Mouse (Mus musculus) lung, postnatal 0 days (tissue): ENCODE measurements at regions not wholly inside any gene's neighbourhood (a gene's known extent, or its start where the extent isn't known, plus 50 kb on each side); places are given as distances from the start of the nearest gene placed in this dataset.

Experiments used
- ATAC-seq: fragments of 200-750 bp; cut with Nextera tagmentation; 2 replicates; pipeline ENCODE4 v1.8.0; 2017; ENCODE audit warnings: moderate library complexity
- DNase-seq: peaks from one replicate; pipeline ENCODE4 v3.0.0-alpha.2; 2016; ENCODE audit warnings: low spot score
- H3K27ac ChIP-seq: fragments of 300-500 bp; sonication (generic); 2 replicates; pipeline ENCODE4 v1.5.1; 2014; ENCODE audit warnings: antibody characterized with exemption, mild to moderate bottlenecking, low read length, mixed read lengths
- H3K27me3 ChIP-seq: fragments of 300-500 bp; sonication (generic); replicated peaks from 2 replicates; pipeline ENCODE4 v1.6.1; 2014; ENCODE audit warnings: low read length, mixed read lengths; ENCODE audit not compliant: insufficient read depth
- H3K36me3 ChIP-seq: fragments of 300-500 bp; sonication (generic); 2 replicates; pipeline ENCODE4 v1.6.1; 2014; ENCODE audit warnings: low read length, mixed read lengths; ENCODE audit not compliant: insufficient read depth
- H3K4me1 ChIP-seq: fragments of 300-500 bp; sonication (generic); 2 replicates; pipeline ENCODE4 v1.6.1; 2014; ENCODE audit warnings: antibody characterized with exemption, low read depth, low read length, mixed read lengths; ENCODE audit not compliant: insufficient read depth
- H3K4me2 ChIP-seq: fragments of 300-500 bp; sonication (generic); replicated peaks from 2 replicates; pipeline ENCODE4 v1.6.1; 2014; ENCODE audit warnings: low read depth, mild to moderate bottlenecking, low read length, moderate library complexity, mixed read lengths
- H3K4me3 ChIP-seq: fragments of 300-500 bp; sonication (generic); 2 replicates; pipeline ENCODE4 v1.5.1; 2014; ENCODE audit warnings: low read depth, low read length
- H3K9ac ChIP-seq: fragments of 300-500 bp; sonication (generic); replicated peaks from 2 replicates; pipeline ENCODE4 v1.6.1; 2014; ENCODE audit warnings: low read depth, mild to moderate bottlenecking
- H3K9me3 ChIP-seq: fragments of 300-500 bp; sonication (generic); 2 replicates; pipeline ENCODE4 v1.6.1; 2016; ENCODE audit warnings: low read length, mixed read lengths
- CTCF ChIP-seq: IDR thresholded peaks from 2 replicates; pipeline ENCODE4 v1.5.1; 2016; ENCODE audit warnings: antibody characterized with exemption, mild to moderate bottlenecking
- EP300 ChIP-seq: IDR thresholded peaks from 2 replicates; pipeline ENCODE4 v1.6.1; 2016; ENCODE audit warnings: antibody characterized with exemption, mild to moderate bottlenecking, control low read depth
- WGBS: fragments of 180-500 bp; shearing (Covaris S2); extraction: QIAGEN DNeasy Blood & Tissue Kit; methylation state at CpG from one replicate; pipeline ENCODE4 v1.1.7; 2014; 5-methylcytosine and 5-hydroxymethylcytosine counted together

DNA sequence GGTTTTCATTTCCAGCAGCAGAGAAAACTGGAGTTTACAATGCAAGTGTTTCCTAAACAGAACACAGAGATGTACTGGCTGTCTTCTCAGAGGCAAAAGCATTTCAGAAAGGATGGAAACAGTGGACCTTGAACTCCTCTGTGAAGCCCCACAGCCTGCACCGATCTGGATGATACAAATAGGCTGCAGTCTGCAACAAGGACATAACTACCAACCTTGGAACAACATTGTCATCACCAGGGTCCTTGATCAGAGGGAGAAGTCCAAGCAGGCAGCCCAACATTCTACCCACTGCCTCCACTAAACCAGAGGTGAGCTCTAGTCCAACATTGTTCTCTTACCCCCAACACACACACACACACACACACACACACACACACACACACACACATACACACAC, 124.5 kb upstream of the Prok2 start:
- DNase-seq: no peak
- Histone ChIP-seq H3K4me3 (no peak overlapping the region), H3K9me3 (no peaks in the 10 kb centered on the region), H3K27me3 (no peaks in the 10 kb centered on the region), H3K9ac (no peak overlapping the region), H3K4me1 (no peaks in the 10 kb centered on the region), H3K27ac (no peak overlapping the region), H3K36me3 (no peaks in the 10 kb centered on the region), H3K4me2 (no peak overlapping the region)
- TF ChIP-seq EP300 (no peak), CTCF (no peak)
- WGBS: 62% methylated on average over 1 of the region's 1 CpGs
- no peak for ATAC-seq

DNA sequence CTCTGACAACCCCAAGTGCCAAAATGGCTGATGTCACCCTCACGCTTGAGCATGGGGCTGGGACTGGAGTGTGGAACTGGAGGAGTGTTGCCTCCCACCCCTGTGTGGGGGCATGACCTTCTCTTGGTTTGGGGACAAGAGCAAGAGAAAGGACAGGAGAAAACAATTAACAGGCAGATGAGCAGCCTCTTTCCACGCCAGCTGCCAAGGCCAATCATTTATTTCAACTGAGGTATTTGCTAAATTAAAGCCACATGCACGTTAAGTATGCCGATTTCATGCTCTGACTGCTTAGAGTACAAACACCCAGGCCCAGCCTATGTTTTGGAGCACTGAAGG, 119.3 kb upstream of the Prok2 start:
- WGBS: 57% methylated on average over 4 of the region's 4 CpGs
- Histone ChIP-seq H3K4me3 (no peak overlapping the region), H3K4me2 (no peak overlapping the region), H3K27ac (no peak overlapping the region), H3K36me3 (no peaks in the 10 kb centered on the region), H3K4me1 (no peaks in the 10 kb centered on the region), H3K9ac (no peak overlapping the region), H3K9me3 (no peaks in the 10 kb centered on the region), H3K27me3 (no peaks in the 10 kb centered on the region)
- ATAC-seq (no peak), DNase-seq (no peak)
- no peak for TF ChIP-seq CTCF
- no peak for TF ChIP-seq EP300

- Histone ChIP-seq H3K4me2 (no peak overlapping the region), H3K4me3 (no peak overlapping the region), H3K4me1 (no peaks in the 10 kb centered on the region), H3K9ac (no peak overlapping the region), H3K9me3 (no peaks in the 10 kb centered on the region), H3K36me3 (no peaks in the 10 kb centered on the region), H3K27me3 (no peaks in the 10 kb centered on the region), H3K27ac (no peak overlapping the region)
- WGBS: 51% methylated on average over 4 of the region's 4 CpGs
- no peak for TF ChIP-seq EP300
- TF ChIP-seq CTCF: no peak
- DNase-seq (no peak), ATAC-seq (no peak)
Measured at GRCm38 (mm10) chr6:99844775-99845507, 118.7 kb upstream of the Prok2 start.

DNA sequence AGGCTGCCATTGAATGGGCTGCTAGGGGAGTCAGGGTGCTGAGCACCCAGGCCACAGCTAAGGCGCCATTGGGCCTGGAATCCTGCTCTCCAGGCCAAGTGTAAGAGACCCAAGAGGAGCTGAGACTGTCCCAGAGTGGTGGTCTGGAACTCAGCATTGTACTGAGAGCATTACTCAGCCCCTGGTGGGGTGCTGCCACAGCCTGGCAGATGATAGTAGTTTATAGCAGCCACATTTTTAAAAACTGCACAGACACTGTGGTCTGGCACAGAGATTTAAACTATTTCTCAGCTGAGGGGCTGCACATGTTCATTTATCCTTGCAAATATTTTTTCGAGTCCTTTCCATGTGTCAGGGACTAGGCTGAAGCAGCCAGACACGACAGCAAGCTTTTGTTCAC, 117.3 kb upstream of the Prok2 start:
- TF ChIP-seq CTCF (no peak), EP300 (no peak)
- H3K27ac ChIP-seq: no peak overlapping the region
- no peak for ATAC-seq
- WGBS: 59% methylated on average over 3 of the region's 3 CpGs
- no peaks in the 10 kb centered on the region for H3K4me1 ChIP-seq
- H3K4me3 ChIP-seq: no peak overlapping the region
- no peak for DNase-seq
- H3K36me3 ChIP-seq: no peaks in the 10 kb centered on the region
- no peaks in the 10 kb centered on the region for H3K9me3 ChIP-seq
- H3K9ac ChIP-seq: no peak overlapping the region
- H3K27me3 ChIP-seq: no peaks in the 10 kb centered on the region
- H3K4me2 ChIP-seq: no peak overlapping the region

- Histone ChIP-seq H3K4me3 (no peak overlapping the region), H3K9me3 (no peaks in the 10 kb centered on the region), H3K36me3 (no peaks in the 10 kb centered on the region), H3K27me3 (no peaks in the 10 kb centered on the region), H3K9ac (no peak overlapping the region), H3K27ac (no peak overlapping the region), H3K4me1 (no peaks in the 10 kb centered on the region), H3K4me2 (no peak overlapping the region)
- DNase-seq (no peak), ATAC-seq (no peak)
- TF ChIP-seq EP300: no peak
- no peak for TF ChIP-seq CTCF
Measured at GRCm38 (mm10) chr6:99842723-99843122, 116.5 kb upstream of the Prok2 start.

GRCm38 (mm10) chr6:99840823-99841222, 114.6 kb upstream of the Prok2 start:
- Histone ChIP-seq H3K4me2 (no peak overlapping the region), H3K4me3 (no peak overlapping the region), H3K9me3 (no peaks in the 10 kb centered on the region), H3K4me1 (no peaks in the 10 kb centered on the region), H3K9ac (no peak overlapping the region), H3K27ac (no peak overlapping the region), H3K27me3 (no peaks in the 10 kb centered on the region), H3K36me3 (no peaks in the 10 kb centered on the region)
- no peak for ATAC-seq
- 89% methylated on average over 6 of the region's 6 CpGs for WGBS
- TF ChIP-seq CTCF: no peak
- no peak for TF ChIP-seq EP300
- no peak for DNase-seq

DNA sequence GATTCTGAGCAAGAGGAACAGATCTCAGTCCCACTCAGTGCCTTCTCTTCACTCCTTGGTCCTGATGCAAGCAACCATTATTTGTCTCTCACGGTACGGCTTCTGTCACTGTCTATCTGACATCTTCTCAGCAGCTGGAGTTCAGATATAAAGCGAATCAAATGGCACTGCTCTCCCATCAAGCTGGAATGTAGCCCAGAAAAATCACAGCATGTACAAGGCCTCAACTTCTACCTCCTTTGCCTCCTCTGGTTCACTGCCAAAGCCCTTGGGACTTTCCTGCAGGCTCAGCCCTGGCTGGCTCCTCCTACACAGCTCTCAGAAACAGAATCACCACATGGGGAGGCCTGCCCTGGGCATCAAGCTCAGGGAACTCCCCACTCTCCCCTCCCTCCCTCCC, 107.1 kb upstream of the Prok2 start:
- peak; percentile 93 for ATAC-seq
- no peak overlapping the region for H3K9ac ChIP-seq
- no peak overlapping the region for H3K27ac ChIP-seq
- no peaks in the 10 kb centered on the region for H3K27me3 ChIP-seq
- no peak overlapping the region for H3K4me2 ChIP-seq
- H3K36me3 ChIP-seq: no peaks in the 10 kb centered on the region
- peak; percentile 86 for DNase-seq
- H3K4me1 ChIP-seq: no peaks in the 10 kb centered on the region
- TF ChIP-seq EP300 (no peak), CTCF (no peak)
- H3K9me3 ChIP-seq: no peaks in the 10 kb centered on the region
- 46% methylated on average over 3 of the region's 3 CpGs for WGBS
- no peak overlapping the region for H3K4me3 ChIP-seq
